Mouse (Mus musculus) small intestine, adult 2 months (tissue): ENCODE data around the gene Pde4b.

Source experiments
- CTCF ChIP-seq: fragments of 200-500 bp; IDR thresholded peaks from 2 replicates; pipeline ENCODE4 v1.5.1; 2012; ENCODE audit warnings: low read depth, mild to moderate bottlenecking, control low read depth, inconsistent platforms, low read length, moderate library complexity, mixed read lengths; ENCODE audit not compliant: insufficient replicate concordance, insufficient read length; ENCODE audit errors: extremely low read depth
- POLR2A ChIP-seq: fragments of 200-500 bp; IDR thresholded peaks from 2 replicates; pipeline ENCODE4 v1.6.1; 2012; ENCODE audit warnings: low read depth, mild to moderate bottlenecking, control low read depth, inconsistent platforms, low read length, moderate library complexity

GRCm38 (mm10) chr4:102542976-102543375 is 455.6 kb downstream of the Pde4b start:
- TF ChIP-seq CTCF, result no peak
- TF ChIP-seq POLR2A, result no peak
